In the genomic region with DNA sequence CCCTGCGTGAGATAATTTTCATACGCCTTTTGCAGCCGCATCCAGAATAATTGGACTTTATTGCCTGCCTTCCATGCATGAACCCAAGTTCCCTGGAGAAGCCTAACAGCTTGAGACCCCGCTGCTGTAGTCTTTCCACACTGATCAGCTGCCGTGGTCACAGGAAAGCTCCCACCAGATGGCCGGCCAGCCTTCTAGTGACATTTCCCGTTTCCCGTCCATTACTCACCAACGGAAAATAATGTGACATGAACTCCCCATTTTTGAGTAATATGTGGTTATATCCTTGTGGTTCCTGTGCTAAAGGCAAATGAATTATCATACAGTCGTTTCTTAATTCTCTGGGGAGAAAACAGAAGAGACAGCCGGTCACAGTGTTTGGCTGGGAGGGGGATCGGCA, we compare ENCODE assay signal across 12 mouse cellular contexts. TPM values are rescaled to one million over a fixed set of nuclear protein-coding genes. Genes with fewer than 3 reads are reported as not detected.
DNase-seq lines count a peak whose midpoint lies in the region; ATAC-seq and TF ChIP-seq lines count a peak whose summit lies in the region.
"Had no signal": no experiment of that assay in that cellular context is flagged by ENCODE, and none has a peak within 500 bp of the region (broad histone marks: within the 10 kb centered on the region; RNA-seq: fewer than 3 reads in every experiment).

No protein-coding gene starts in this region.

- H3K9me3 ChIP-seq in lung, embryonic 14.5 days (ENCODE audit: low read depth, low read length) = no peaks in the 10 kb centered on the region
- no peaks in the 10 kb centered on the region for H3K9me3 ChIP-seq in hindbrain, postnatal 0 days (ENCODE audit: low read length)
- no peaks in the 10 kb centered on the region for H3K9me3 ChIP-seq in neural tube, embryonic 15.5 days (replicated peaks)

- ATAC-seq in lung, embryonic 14.5 days (ENCODE audit: insufficient read depth) = no peak
- no peak for ATAC-seq in hindbrain, postnatal 0 days
- no peak for ATAC-seq in neural tube, embryonic 15.5 days (ENCODE audit: low FRiP score)
- ATAC-seq: forebrain, postnatal 0 days had no signal

- H3K9ac ChIP-seq in lung, embryonic 14.5 days = no peak overlapping the region
- no peak overlapping the region for H3K9ac ChIP-seq in hindbrain, postnatal 0 days (replicated peaks; ENCODE audit: low read length)
- no peak overlapping the region for H3K9ac ChIP-seq in neural tube, embryonic 15.5 days (replicated peaks)
- H3K9ac ChIP-seq: forebrain, postnatal 0 days had no signal

- H3K4me2 ChIP-seq in lung, embryonic 14.5 days = no peak overlapping the region
- 0 out of 2 replicates have a peak overlapping the region, but pooled peaks have one; percentile 10 for H3K4me2 ChIP-seq in hindbrain, postnatal 0 days (ENCODE audit: low read depth, low read length)
- peak overlapping the region; percentile 1; the same call in 1 of the 2 replicates for H3K4me2 ChIP-seq in neural tube, embryonic 15.5 days

- no peak overlapping the region for H3K27ac ChIP-seq in lung, embryonic 14.5 days (ENCODE audit: low read depth)
- H3K27ac ChIP-seq in hindbrain, postnatal 0 days = no peak overlapping the region
- H3K27ac ChIP-seq in neural tube, embryonic 15.5 days (replicated peaks) = no peak overlapping the region

- H3K27me3 ChIP-seq in lung, embryonic 14.5 days (ENCODE audit: insufficient read depth, low read length) = no peaks in the 10 kb centered on the region
- no peaks in the 10 kb centered on the region for H3K27me3 ChIP-seq in hindbrain, postnatal 0 days (ENCODE audit: insufficient read depth, low read length)
- H3K27me3 ChIP-seq in neural tube, embryonic 15.5 days (replicated peaks) = no peaks in the 10 kb centered on the region

- H3K4me1 ChIP-seq in lung, embryonic 14.5 days (ENCODE audit: insufficient read depth) = no peaks in the 10 kb centered on the region
- no peaks in the 10 kb centered on the region for H3K4me1 ChIP-seq in hindbrain, postnatal 0 days (ENCODE audit: insufficient read depth, low read length)
- H3K4me1 ChIP-seq in neural tube, embryonic 15.5 days = peaks cover 11% of the 10 kb centered on the region

- H3K36me3 ChIP-seq in lung, embryonic 14.5 days (ENCODE audit: insufficient read depth) = no peaks in the 10 kb centered on the region
- no peaks in the 10 kb centered on the region for H3K36me3 ChIP-seq in hindbrain, postnatal 0 days (ENCODE audit: insufficient read depth, low read length)
- no peaks in the 10 kb centered on the region for H3K36me3 ChIP-seq in neural tube, embryonic 15.5 days

- TF ChIP-seq CTCF in lung, embryonic 14.5 days (IDR thresholded peaks at IDR 0.05; ENCODE audit: low read depth) = no peak
- TF ChIP-seq CTCF in hindbrain, postnatal 0 days (IDR thresholded peaks at IDR 0.05; ENCODE audit: low read depth) = no peak

- no peak overlapping the region for H3K4me3 ChIP-seq in lung, embryonic 14.5 days (ENCODE audit: low read depth, low read length)
- H3K4me3 ChIP-seq in hindbrain, postnatal 0 days (ENCODE audit: low read length) = no peak overlapping the region
- no peak overlapping the region for H3K4me3 ChIP-seq in neural tube, embryonic 15.5 days (replicated peaks)

- peak; percentile 17 for DNase-seq in adrenal gland, postnatal 14 days
- no peak for DNase-seq in adrenal gland, adult 18-20 months (ENCODE audit: low spot score in 2 of 2)
- DNase-seq in lung, embryonic 14.5 days = peak; percentile 48
- DNase-seq in lung, adult 18-20 months = no peak
- DNase-seq in hindbrain, postnatal 0 days (ENCODE audit: low spot score) = peak; percentile 68
- DNase-seq in right cerebral cortex, adult 18-20 months = no peak
- DNase-seq in left cerebral cortex, adult 9 months (ENCODE audit: low spot score in 2 of 2) = no peak
- DNase-seq: cerebellum, postnatal 25 days; forebrain, postnatal 0 days had no signal

- 56% methylated on average over 12 of the region's 12 CpGs for WGBS in lung, embryonic 14.5 days
- WGBS in hindbrain, postnatal 0 days = 37% methylated on average over 12 of the region's 12 CpGs
- 35% methylated on average over 12 of the region's 12 CpGs for WGBS in neural tube, embryonic 15.5 days

RNA-seq across cellular contexts. Expression of a gene that starts 51.2 kb away (rescaled TPM):
- 2.4 TPM in 1 of 2 replicates, not detected in the other for total RNA-seq in adrenal gland, postnatal 14 days (2021)
- total RNA-seq in adrenal gland, adult 18-20 months (2021) = not detected
- polyA plus RNA-seq in lung, embryonic 14.5 days (2014; fragmentation: Nextera tagmentation; extraction: Ambion mirVana) = not detected in 2 replicates
- 1.0 TPM in 1 of 2 replicates, not detected in the other for total RNA-seq in hindbrain, postnatal 0 days (2014; rRNA removed)
- polyA plus RNA-seq in hindbrain, postnatal 0 days (2015; fragmentation: Nextera tagmentation; extraction: Ambion mirVana) = 0.23 and 0.28 TPM in 2 replicates
- not detected in 2 replicates for polyA plus RNA-seq in neural tube, embryonic 15.5 days (2015; fragmentation: Nextera tagmentation; extraction: Ambion mirVana)
- total RNA-seq: forebrain, postnatal 0 days; heart, postnatal 10 days; megakaryocyte-erythroid progenitor cell, adult 5-6 weeks had no signal
- polyA plus RNA-seq: forebrain, postnatal 0 days had no signal

Comparison
In these comparisons a context has a peak if more than half of its experiments do, and no peak if none do; other contexts are left out.
1. DNase-seq: peak in adrenal gland, postnatal 14 days (single experiment), lung, embryonic 14.5 days (single experiment) and hindbrain, postnatal 0 days (single experiment); none in adrenal gland, adult 18-20 months (0 of 2), lung, adult 18-20 months (0 of 2), right cerebral cortex, adult 18-20 months (single experiment) and left cerebral cortex, adult 9 months (0 of 2).